Mouse (Mus musculus) lung, postnatal 10 days (tissue): ENCODE data around the gene Rgs6.

Experiments
- DNase-seq: peaks from one replicate; pipeline ENCODE4 v3.0.0; 2021

Gene Rgs6

DNA sequence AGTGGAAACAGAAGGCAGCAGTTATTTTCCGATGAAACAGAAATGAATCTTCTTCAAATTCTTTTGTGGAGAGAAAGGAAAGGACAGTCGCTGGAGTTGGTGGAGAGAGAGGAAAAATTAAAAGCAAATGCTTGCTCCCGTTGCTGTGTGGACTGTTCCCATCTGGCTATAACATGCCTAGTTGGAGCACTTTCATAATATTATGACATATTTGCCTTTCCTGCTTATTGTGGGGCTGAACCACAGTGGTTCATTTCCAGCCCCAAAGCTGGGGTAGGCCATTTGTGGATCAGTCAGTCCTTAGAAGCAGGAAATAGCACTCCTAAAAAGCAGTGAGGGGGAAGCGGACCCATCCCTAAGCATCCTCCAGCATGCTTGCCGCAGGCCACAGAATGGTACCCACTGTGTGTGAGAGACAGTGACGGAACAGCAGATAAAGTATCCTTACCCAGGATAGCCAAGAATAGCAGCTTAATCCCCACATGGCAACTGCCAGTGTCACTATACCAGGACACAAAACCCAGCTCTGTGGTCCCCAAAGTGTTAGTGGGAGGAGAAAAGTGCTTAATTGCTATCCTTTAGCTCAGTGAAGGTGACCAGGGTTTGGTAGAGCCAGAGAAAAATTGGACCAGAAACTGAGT lies 456.0 kb downstream of the Rgs6 start:
- DNase-seq, result no peak

DNA sequence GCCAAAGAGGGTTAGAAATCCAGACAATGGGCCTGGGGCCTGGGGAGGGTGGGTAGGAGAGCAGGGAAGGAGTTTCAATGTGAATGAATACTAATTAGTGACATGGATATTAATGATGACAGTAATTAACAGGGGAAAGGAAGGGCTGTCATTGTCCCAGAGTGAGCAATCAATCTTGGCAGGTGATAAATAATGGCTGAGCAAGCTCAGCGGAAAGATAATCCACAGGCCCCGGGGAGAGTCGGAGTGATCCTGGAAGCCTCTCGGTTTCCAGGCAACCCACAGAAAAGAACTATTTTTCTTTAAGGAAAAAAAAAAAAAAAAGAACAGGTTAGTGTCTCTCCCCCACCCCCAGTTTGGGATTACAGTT lies 456.5 kb downstream of the Rgs6 start:
- DNase-seq, result no peak

DNA sequence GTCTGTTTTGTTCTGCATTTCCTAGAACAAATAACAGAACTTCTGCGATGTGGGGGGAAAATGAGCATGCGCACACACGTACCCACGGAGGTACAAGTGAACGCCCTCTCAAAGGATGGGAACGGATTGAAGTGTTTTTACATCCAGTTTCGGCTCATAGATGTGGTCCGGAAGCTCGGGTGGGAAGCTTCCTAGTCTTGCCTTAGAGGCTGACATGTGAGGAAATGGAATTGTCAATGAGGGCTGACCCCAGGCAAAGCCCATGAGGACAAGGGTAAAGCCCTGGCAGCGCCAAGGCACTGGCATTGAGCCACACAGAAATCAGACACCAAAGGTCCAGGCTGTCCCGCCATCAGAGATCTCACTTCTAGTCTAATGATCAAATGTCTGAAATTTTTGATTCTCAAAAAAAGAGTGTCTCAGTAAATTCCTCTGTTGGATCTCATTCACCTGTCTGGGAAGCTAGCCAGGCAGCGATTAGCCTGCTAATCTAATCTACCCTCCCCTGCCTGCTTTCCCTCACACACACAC lies 457.0 kb downstream of the Rgs6 start:
- no peak for DNase-seq

DNA sequence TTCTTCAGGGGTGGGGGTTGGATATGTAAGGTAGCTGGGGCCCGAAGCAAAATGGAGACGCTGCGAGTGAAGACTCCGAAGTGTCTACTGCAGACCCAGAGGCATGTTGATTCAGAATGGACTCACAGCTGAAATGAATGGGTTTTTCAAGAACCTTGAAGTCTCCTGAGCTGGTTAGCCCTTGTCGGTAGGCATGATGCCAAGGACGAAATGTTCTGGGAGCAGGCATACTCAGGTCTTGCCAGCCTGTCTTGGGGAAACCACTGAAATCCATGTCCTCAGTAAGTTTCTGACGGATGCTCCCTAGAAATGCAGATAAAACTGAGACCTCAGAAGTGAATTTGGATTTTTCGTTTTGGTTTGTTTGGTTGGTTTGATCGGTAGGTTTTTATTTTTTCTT lies 458.6 kb downstream of the Rgs6 start:
- DNase-seq, result peak; percentile 15

DNA sequence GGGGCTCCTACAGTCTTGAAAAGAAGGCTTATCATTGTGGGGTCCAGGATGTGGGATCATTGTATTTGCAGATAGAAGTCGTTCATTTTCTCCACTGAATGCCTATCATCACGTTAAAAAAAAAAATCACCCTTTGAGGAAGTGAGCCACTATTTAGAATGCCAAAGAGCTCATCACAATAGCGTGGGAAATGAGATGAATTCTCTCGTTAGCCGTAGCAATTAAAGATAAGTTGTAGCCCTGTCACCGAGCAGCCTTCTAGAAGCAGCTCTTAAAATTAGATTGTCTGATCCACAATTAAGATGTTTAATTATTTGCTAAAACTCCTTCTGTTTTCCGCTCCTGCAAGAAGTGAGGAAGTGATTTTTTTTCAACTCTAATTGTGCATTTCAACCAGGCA lies 459.6 kb downstream of the Rgs6 start:
- DNase-seq, result no peak

DNA sequence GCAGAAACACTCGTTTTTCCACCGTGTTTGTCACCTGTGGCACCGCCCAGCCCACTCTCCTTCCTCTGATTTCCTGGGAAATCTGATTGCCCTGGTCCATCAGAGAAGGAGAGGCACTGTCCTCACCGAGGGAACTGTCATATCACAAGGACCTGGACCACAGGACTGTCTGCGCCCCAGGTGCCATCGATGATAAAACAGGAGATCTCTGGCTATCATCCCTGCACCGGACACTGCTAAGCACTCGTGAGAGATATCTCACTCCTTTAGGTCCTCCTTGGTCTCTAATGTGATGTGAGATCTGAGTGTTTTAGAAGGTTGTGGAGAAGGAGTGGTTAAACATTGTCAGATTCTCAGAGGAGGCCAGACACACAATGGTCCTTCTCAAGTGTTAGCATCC lies 462.4 kb downstream of the Rgs6 start:
- no peak for DNase-seq

DNA sequence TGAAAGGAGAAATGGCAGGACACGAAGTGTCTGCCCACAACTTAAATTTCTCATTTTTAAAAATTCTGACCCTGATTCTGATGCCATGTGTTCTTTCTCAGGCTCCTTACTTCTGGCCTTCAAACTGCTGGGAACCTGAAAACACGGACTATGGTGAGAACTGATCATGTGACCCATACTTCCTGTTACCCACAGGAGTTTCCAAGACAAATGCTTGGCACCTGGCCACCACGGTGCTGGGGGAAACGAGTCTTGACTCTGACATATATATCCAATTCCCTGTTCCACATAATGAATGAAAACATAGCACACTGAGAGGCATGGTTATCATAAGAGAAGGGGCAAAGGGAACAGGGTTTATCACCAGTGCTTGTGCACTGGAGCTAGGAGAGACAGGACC lies 464.3 kb downstream of the Rgs6 start:
- peak; percentile 31 for DNase-seq

DNA sequence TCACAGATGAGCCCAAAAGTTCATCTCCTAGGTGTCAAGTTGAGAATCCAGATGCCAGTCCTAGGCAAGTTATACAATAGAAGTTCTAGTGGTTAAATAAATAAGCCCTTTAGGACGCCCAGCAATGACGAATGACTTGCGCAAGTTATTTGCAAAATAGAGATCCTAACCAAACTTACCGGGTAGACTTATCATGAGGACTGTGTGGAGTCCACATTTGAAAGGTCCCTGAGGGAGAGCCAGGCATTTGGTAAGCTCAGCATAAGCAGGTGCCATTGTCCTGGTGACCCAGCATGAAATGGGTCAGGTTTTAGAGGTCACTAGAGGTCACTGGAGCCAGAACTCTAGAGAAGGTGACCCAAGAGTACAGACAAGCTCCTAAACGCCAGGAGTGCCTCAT lies 467.6 kb downstream of the Rgs6 start:
- no peak for DNase-seq

DNA sequence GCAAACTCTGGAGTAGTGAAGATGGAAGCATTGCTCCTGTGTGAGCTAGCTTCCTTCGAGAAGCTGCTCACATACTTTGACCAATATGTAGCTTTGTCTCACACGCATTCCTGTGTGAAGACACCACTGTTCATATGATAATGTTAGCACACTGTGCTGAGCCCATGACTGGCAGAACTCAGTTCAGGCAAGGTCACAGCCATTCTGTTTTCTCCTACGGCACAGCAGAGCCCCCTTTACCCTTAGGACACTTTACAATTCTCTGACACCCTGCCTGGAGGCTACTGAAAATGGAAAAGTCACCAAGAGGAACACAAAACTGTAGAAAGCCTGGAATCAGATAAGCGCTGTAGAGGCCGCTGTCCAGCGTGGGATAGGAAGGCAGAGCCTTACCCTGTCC lies 478.3 kb downstream of the Rgs6 start:
- no peak for DNase-seq

DNA sequence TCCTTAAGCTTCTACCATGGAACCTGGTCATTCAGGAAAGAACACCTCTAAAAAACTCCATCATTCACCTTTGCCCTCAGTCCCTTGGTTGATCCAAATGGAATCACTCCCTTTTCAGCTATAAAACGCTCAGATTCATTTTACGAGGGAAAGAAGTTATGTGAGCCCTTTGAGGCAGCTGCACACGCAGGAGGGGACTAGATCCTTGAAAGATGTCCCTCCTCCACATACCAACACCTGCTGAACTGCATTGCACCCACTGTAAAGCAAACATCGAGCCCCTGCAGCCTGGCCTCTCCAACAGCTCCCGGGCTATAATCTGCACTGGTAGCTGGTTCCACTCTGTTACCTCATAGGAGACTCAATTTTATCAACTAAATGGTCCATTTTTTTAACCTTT lies 482.8 kb downstream of the Rgs6 start:
- no peak for DNase-seq

DNA sequence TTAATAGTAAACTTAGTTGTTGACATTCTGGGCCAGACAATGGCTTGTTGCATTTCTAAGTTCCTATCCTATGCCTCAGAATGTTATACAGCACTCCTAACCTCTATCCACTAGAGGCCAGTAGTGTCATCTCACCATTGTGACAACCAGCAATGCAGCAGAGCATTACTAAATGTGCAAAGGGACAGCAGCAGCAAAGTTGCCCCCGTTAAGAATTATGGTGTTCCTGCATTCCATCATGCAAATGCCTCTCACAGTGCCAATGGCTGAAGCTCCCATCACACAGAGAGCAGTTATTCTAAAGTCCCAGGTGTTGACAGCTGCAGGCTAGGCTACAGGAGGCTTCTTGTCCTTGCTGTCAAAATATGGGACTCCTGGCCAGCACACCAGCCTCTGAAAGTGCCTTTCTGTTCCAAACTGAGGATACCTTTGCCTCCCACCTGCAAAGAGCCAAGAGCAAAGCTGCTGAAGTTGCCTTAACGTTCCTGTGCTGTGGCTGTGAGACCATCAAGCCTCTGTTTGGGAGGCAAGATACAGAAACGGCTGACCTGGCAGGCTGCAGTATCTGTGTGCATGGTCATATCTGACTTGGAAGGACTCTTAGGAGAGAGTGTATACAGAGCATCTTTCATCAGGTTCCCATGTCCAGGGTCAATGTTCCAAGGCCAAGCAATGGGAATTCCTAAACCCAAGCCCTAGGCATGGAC lies 484.2 kb downstream of the Rgs6 start:
- peak; percentile 24 for DNase-seq

DNA sequence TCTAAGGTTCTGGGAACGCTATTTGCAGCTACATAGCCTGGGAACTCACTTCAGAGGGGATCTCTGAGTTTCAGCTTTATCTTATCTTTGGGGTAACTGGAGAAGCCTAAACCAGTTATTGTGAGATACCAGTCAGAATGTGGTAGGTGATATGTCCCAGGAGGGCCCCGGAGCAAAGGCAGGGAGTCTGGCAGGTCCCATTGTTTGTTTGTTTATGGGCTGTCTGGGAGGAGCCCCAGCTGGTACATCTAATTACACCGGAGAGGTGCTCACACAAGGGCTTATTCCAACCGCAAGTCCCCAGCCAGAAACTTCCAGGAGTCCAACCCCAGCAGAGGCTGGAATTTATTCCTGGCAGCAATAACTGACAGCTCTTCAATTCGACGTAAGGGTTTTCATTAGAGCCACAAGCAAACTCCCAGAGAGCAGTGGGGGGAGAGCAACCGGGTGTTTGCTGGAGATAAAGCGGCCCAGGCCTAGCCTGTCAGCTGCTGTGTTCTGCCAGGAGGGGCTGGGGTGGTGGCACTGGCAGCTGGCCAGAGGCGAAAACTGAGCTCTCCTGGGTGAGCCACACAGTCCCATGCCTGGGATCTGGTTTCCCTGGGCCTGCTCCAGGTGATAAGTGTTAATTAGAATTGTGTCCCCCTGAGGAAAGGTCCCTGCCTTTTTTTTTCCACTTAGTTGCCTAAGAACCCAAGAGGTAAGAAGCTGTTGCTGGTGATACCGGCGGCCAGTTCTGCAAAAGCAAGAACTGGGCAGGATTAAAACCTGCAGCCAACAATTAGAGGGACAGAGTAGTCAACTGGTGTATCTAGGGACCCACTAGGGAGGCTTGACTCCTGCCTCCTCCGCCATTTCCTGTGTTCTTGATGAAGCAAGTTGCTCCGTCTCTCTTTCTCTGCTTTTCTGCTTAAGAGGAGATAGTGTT lies 485.1 kb downstream of the Rgs6 start:
- peak; percentile 62 for DNase-seq

DNA sequence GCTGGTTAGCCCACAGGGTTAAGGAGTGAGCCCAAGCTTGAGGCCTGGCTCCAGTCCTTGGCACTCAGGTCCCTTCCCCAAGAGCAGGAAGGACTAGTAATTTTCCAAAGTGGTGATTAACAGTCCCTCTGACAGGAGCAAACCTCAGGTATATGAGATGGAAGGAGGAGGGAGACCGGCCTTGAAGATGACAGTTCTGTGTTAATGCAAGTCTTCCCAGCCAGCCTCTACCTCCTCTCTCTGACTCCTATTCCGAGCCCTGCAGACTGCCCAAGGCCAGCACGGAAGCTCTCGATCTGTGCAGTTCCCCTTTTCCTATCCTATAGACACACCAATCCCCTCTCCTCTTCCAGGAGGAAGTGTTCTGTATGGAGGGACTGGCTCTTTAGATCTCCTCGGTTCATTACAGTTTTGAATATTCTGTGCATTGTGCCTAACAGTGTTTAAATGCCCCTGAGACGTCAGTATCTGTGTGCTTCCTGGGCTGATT lies 485.8 kb downstream of the Rgs6 start:
- DNase-seq, result no peak

DNA sequence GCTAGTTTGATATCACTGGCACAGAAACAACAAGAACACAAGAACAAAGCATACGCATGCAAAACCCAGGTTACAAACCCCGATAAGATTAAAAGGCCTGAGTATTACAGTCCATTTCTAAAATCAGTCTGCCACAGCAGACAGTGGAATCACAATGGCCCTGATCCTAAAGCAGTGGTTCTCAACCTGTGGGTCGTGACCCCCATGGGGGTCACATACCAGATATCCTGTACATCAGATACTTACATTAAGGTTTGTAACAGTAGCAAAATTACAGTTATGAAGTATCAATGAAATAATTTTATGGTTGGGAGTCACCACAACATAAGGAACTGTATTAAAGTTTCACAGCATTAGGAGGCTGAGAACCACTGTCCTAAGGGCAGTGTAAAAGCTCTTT lies 488.1 kb downstream of the Rgs6 start:
- DNase-seq, result no peak

DNA sequence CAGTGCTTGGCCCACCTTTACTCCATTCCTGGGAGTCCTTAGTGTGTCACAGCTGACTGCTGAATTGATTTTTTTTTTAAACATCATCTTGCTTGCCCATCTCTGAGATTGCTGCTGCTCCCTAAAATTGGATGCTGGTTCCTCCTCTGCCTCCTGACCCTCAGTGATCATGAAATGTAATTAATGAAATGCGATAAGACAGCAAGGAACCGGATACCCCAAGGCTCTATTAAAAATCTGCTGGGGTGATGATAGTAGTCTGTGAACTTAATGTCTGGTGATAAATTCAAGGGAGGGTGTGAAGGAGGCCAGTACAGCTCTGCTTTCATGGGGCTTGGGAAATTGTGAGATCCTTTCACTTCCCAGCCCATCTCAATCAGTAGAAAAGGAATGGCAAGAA lies 489.4 kb downstream of the Rgs6 start:
- DNase-seq, result no peak

DNA sequence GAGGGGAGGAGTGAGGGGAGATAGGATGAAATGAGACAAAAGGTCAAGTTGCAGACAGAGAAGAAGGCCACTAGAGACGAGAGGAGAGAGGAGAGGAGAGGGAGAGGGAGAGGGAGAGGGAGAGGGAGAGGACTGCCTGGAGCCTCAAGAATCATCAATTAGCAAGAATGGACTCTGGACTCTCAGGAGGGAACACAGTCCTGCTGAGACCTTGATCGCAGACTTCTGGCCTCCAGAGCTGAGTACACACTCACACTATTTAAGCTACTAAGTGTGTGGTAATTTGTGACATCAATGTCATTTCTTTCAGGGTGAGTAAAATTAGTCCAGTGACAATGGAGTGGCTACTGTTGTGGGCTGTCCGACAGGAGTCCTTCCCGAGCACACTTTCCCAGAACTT lies 495.3 kb downstream of the Rgs6 start:
- DNase-seq, result no peak

DNA sequence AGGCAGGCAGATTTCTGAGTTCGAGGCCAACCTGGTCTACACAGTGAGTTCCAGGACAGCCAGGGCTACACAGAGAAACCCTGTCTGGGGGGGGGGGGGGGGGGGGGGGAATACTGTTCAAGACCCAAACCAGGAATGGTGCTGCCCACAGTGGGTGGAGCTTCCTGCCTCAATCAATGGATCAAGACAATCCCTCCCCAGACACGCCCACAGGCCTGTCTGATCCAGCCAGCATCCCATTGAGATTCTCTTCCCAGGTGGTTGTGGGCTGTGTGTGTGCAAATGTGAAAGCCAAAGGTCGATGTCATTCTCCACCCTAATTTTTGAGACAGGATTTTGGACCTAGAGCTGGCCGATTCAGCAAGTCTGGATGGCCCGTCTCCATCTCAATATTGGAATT lies 496.5 kb downstream of the Rgs6 start:
- no peak for DNase-seq

DNA sequence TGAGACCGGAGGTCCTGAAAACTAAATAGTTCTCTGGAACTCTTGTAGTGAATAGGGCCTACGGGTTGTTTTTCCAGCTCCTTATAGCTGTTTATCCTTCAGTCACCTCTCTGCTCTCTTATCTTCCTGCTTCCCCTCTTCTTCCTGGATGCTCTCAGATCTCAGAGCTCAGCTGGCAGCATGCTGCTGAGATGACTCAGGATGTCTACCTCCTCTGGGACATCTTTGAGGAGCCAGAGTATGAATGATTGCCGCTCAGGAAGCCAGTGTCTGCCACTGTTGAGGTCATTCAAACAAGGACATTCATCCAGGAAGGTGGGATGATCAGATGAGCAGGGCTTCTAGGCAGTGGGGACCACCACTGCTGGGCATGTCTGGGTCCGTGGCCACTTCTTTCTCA lies 498.9 kb downstream of the Rgs6 start:
- no peak for DNase-seq

DNA sequence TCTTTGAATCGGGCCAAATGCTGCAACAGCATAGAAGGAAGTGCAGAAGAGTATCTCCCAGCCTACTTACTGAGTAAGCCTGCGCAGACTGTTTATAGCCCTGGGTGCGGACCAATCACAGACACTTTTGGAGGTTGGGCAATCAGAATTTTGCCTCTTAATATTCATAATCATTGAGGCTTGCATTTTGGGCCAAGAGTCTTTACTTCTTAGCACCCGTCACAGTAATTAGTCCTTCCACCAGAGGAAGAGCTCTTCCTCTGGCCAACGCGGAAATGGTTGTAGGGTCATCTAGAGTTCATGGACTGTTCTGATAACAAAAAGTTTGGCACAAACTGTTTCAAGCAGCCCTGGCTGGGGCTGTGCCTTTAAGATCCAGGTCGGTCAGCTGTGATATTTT lies 499.5 kb downstream of the Rgs6 start:
- DNase-seq, result peak; percentile 44

DNA sequence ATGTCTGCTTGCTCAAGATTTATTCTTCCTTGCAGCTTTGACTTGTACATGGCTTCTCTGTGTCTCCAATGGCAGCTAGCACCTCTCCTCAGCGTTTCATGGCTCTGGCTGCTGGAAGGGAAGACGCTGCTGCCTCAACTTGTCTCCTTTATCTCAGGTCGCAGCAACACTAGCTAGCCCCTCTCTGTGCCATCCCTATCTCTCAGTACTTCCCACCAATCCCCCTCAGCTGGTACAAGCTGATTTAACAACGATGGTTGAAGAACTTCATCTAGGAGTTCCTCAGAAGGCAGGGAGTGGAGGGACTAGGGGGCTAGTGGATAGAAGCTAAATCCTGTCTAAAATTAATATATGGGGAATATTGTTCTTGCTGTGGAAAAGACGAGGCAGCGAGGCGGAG lies 503.9 kb downstream of the Rgs6 start:
- DNase-seq, result no peak

DNA sequence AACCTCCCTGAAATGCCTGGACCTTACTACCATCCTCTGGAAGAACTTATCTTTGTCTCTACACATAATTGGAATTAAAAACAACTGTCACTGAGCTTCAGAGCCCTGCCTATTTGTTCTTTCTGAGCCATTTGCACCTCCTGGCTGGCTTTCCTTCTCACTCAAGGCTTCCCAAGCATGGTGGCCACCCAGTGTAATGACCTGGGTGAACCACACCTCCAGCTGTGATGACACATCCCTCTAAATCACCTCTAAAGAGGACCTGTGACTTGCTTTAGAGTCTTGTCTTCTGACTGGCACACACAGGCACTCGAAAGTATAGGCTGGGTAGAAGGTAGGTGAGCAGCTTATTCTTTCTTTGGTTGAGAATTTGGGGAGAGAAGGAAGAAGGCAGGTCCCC lies 509.7 kb downstream of the Rgs6 start:
- no peak for DNase-seq

DNA sequence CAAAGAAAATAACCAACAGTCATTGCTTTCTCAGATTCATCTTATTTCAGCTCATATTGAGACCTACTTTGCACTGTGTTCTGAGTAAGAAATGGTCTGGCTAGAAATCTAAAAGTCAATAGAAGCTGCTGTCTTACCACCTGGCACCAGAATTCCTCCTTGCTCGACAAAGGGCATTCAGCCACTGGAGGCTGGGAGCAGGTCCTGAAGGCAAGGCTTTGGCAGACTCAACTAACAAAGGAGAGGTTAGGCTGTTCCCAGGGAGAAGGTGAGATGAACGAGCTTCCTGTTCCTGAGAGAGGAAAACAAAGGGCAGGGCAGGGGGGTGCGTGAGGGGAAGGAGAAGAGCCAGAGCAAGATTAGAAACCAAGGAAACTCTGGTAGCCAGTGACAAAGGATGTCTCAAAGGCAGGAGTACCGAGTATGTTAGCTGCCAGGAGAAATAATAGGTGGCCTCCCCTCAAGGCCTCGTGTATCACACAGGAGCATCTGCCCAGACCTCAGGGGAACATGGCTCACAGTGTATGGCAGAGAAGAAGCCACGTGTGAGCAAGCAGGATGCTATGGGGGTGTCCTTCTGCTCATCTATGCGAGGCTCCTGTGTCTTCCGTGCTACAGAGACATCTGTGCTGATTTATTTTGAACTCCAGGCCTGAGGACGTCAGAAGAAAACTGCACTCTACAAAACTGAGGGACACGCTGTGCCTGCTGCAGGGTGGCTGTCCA lies 510.7 kb downstream of the Rgs6 start:
- DNase-seq, result no peak

DNA sequence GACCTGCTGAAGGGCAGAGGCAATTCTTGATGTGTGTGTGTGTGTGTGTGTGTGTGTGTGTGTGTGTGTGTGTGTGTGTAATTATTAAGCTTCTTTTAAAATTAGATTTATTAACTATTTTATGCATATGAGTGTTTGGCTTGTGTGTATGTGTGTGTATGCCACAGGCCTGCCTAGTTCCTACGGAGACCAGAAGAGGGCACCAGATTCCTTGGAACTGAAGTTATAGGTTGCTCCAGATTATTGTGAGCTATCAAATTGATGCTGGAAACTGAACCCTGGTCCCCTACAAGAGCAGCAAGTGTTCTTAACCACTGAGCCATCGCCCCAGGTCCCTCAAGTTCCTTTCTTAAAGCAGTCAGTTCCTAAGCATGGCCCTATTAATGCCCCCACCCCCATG lies 511.8 kb downstream of the Rgs6 start:
- no peak for DNase-seq
